ENCODE assay signal across 19 mouse cellular contexts in genomic region chr6:124678769-124679168, GRCm38 (mm10). TPM values are rescaled to one million over a fixed set of nuclear protein-coding genes. Genes with fewer than 3 reads are reported as not detected.
"Had no signal": no experiment of that assay in that cellular context is flagged by ENCODE, and none has a peak within 500 bp of the region (broad histone marks: within the 10 kb centered on the region; RNA-seq: fewer than 3 reads in every experiment).

No protein-coding gene starts in this region.

- H3K27me3 ChIP-seq: liver, embryonic 13.5 days; midbrain, embryonic 13.5 days; neural tube, embryonic 13.5 days had no signal

- H3K9ac ChIP-seq: liver, embryonic 13.5 days; lung, embryonic 14.5 days; midbrain, embryonic 13.5 days; neural tube, embryonic 13.5 days had no signal

- H3K4me3 ChIP-seq: layer of hippocampus, adult 2 months; liver, embryonic 13.5 days; midbrain, embryonic 13.5 days; myocyte; neural tube, embryonic 13.5 days had no signal

- H3K4me1 ChIP-seq: midbrain, embryonic 13.5 days; neural tube, embryonic 13.5 days had no signal

- H3K9me3 ChIP-seq: liver, embryonic 13.5 days; midbrain, embryonic 13.5 days; neural tube, embryonic 13.5 days had no signal

- H3K27ac ChIP-seq: layer of hippocampus, adult 2 months; liver, embryonic 13.5 days; macrophage; midbrain, embryonic 13.5 days; neural tube, embryonic 13.5 days had no signal

- ATAC-seq: lung, postnatal 0 days; midbrain, embryonic 13.5 days; midbrain, embryonic 16.5 days had no signal

- DNase-seq: kidney, adult 11 months; kidney, adult 9 months; layer of hippocampus, adult 9-11 months; liver, embryonic 13.5 days; lung, embryonic 14.5 days; retina, postnatal 1 day; right cerebral cortex, postnatal 25 days; thymus, postnatal 25 days had no signal

- H3K4me2 ChIP-seq: liver, embryonic 13.5 days; lung, embryonic 14.5 days; midbrain, embryonic 13.5 days; neural tube, embryonic 13.5 days had no signal

- H3K36me3 ChIP-seq: midbrain, embryonic 13.5 days had no signal

RNA-seq across cellular contexts. Expression of gene C1s2, which starts 42.9 kb away (rescaled TPM):
- total RNA-seq: megakaryocyte, adult 5-6 weeks; monocyte, adult 5-6 weeks; neutrophil, adult 5-6 weeks had no signal
- polyA plus RNA-seq: limb, embryonic 11.5 days; liver, embryonic 13.5 days; lung, embryonic 14.5 days; macrophage; neural tube, embryonic 13.5 days had no signal
